Mouse (Mus musculus): ENCODE results near the gene Zdhhc12. TPM values are rescaled to one million over a fixed set of nuclear protein-coding genes. Genes with fewer than 3 reads are reported as not detected.

Gene Zdhhc12
- total RNA-seq, 2 experiments from 2014 or later = 13.0 to 14.1 TPM

GRCm38 (mm10) chr2:30047127-30047526, 46.3 kb downstream of the Zdhhc12 start:
- intact Hi-C loops (cut with DNase I) = no loop called here
- no peak for DNase-seq (ENCODE audit: low spot score in 2 of 2)

GRCm38 (mm10) chr2:30044550-30044949, 48.9 kb downstream of the Zdhhc12 start:
- intact Hi-C loops (cut with DNase I) = loop anchor here (5.0 kb wide), 1 partner anchor 118 kb away; no protein-coding TSS in a partner anchor
- no peak for DNase-seq (ENCODE audit: low spot score in 2 of 2)

- intact Hi-C loops (cut with DNase I) = loop anchor here (5.0 kb wide), 1 partner anchor 120 kb away; no protein-coding TSS in a partner anchor
- DNase-seq (ENCODE audit: low spot score in 2 of 2) = peak; percentile 77 to 81
These were observed 51.0 kb downstream of the Zdhhc12 start for GRCm38 (mm10) chr2:30042445-30042844.

Other genes starting within 250 kb of the Zdhhc12 start
- gene Cercam, start 224.5 kb downstream of the Zdhhc12 start, total RNA-seq (2021) = 1 to 10 TPM; 5.2 to 7.2 TPM
- gene Odf2, start 204.4 kb downstream of the Zdhhc12 start, total RNA-seq (2021) = 10 to 100 TPM; 92.6 to 95.3 TPM
- 10 to 100 TPM; 35.9 to 37.4 TPM for gene Gle1, start 158.2 kb downstream of the Zdhhc12 start, total RNA-seq (2021)
- gene Sptan1, start 128.1 kb downstream of the Zdhhc12 start, total RNA-seq (2021) = 1,000 to 10,000 TPM in 1 of 2 experiments, 100 to 1,000 TPM in 1; 952 to 1,021 TPM
- 10 to 100 TPM; 42.6 to 47.8 TPM for gene Wdr34, start 44.8 kb downstream of the Zdhhc12 start, total RNA-seq (2021)
- gene Set, start 36.3 kb downstream of the Zdhhc12 start, total RNA-seq (2021) = 100 to 1,000 TPM; 171 to 193 TPM
- 1 to 10 TPM; 1.8 to 2.2 TPM for gene Pkn3, start 16.0 kb downstream of the Zdhhc12 start, total RNA-seq (2021)
- gene Zer1, start 30.9 kb upstream of the Zdhhc12 start, total RNA-seq (2021) = 100 to 1,000 TPM; 135 to 139 TPM
- gene Tbc1d13, start 40.1 kb upstream of the Zdhhc12 start, total RNA-seq (2021) = 10 to 100 TPM; 65.2 to 69.1 TPM
- 10 to 100 TPM; 23.0 to 27.5 TPM for gene Endog, start 77.8 kb upstream of the Zdhhc12 start, total RNA-seq (2021)
- 10 to 100 TPM; 36.3 to 37.0 TPM for gene Spout1, start 84.8 kb upstream of the Zdhhc12 start, total RNA-seq (2021)
- 10 to 100 TPM; 15.2 to 15.5 TPM for gene Kyat1, start 112.2 kb upstream of the Zdhhc12 start, total RNA-seq (2021)
- 10 to 100 TPM; 53.7 to 59.5 TPM for gene Lrrc8a, start 144.1 kb upstream of the Zdhhc12 start, total RNA-seq (2021)
- gene Gm28035, start 146.9 kb upstream of the Zdhhc12 start, total RNA-seq (2021) = 1 to 10 TPM; 7.2 to 9.7 TPM
- 10 to 100 TPM; 14.1 to 25.7 TPM for gene Phyhd1, start 172.6 kb upstream of the Zdhhc12 start, total RNA-seq (2021)
- not detected for gene Gm28038, start 187.4 kb upstream of the Zdhhc12 start, total RNA-seq (2021)
- 10 to 100 TPM; 25.8 to 29.2 TPM for gene Dolk, start 192.7 kb upstream of the Zdhhc12 start, total RNA-seq (2021)
- gene Nup188, start 192.7 kb upstream of the Zdhhc12 start, total RNA-seq (2021) = 10 to 100 TPM; 20.2 to 20.9 TPM